Mouse (Mus musculus): ENCODE results near the gene Tubb4b.
A peak's percentile ranks its signal among the peaks of the same experiment; 100 is the strongest.
"Not testable (repeated sequence)": the region's sequence is repeated elsewhere in the genome, so short reads cannot be mapped to it uniquely, and the experiment has no call there.

The Tubb4b gene

DNA sequence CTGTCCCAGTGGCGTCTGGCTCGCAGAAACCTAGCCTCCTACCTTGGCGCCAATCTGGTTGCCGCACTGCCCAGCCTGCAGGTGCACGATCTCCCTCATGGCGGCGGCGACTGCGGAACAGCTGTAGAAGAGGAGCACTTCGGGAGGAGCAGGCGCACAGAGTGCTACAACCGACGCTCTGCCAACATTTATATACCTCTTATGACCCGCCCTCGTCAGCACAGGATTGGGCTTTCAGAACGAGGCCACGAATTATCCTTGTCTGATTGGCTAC, at the start of gene Tubb4b:
Gene Tubb4b (minus strand): TSS at position 211 of the 274 bp plus-strand sequence.
- DNase-seq (ENCODE audit: extremely low read depth, insufficient read length, low spot score): no peak

DNA sequence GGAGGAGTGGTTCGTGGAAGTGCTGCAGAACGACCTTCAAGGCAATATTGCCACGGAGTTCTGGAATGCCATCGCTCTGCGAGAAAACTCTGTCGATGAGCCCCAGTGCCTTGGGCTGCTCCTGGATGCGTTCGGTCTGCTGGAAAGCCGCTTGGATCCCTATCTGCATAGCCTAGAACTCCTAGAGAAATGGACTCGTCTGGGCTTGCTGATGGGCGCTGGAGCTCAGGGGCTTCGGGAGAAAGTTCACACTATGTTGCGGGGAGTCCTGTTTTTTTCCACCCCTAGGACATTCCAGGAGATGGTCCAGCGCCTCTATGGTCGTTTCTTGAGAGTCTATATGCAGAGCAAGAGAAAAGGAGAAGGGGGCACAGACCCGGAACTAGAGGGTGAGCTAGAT, 48.5 kb upstream of the Tubb4b start:
- no peak for DNase-seq (ENCODE audit: extremely low read depth, insufficient read length, low spot score)

DNA sequence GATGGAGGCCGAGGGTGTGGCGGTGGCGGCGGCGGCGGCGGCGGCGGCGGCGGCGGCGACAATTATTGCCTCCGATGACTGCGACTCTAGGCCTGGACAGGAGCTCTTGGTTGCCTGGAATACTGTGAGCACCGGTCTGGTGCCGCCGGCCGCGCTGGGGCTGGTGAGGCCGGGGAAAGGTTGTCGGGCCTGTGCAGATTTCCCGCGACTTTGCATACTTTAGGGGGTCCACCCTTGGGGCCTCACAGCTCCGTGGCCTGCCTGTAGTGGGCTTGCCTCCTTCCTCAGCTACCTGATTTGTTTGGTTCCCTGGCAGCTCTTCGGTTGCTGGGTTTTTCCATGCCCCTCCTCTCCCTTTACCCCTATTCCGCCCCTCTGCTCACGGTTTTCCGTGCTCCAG, 48.0 kb upstream of the Tubb4b start:
- DNase-seq (ENCODE audit: extremely low read depth, insufficient read length, low spot score): no peak

DNA sequence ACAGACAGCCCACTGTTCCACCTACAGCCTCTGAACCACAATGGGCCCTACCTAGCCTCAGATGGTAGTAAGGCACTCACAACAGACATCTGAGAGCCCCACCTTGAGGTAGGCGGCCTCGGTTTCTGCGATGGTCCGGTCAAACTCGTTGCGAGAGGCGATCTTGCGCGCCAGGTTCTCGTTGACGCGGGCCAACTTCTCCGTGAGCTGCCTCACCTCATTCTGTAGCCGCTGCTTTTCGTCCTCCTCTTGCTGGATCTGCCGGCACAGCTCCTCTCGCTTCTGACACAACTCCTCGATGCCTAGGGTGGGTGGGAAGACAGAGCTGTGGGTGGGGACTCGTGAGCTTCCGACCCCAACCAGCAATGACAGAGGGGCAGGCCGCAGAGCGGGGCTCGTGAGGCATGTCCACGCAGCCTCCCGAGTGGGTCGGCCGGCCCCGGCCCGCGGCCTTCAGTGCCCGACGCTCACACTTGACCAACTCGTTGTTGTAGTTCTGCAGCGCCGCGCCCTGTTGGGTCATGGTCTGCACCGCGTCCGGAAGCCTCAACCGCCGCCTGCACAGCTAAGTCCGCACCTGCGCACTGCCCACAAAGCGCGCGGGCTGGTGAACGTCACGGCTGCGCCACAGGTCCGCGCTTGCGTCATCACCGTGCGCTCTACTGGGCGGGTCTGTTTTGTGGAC, 47.5 kb upstream of the Tubb4b start, which contains the start of the genes Ssna1 and Anapc2:
Gene Ssna1 (minus strand): TSS at position 612 of the 685 bp plus-strand sequence.
Gene Anapc2 (plus strand): TSS at position 652 of the 685 bp plus-strand sequence.
- peak; percentile 97 for DNase-seq (ENCODE audit: extremely low read depth, insufficient read length, low spot score)

DNA sequence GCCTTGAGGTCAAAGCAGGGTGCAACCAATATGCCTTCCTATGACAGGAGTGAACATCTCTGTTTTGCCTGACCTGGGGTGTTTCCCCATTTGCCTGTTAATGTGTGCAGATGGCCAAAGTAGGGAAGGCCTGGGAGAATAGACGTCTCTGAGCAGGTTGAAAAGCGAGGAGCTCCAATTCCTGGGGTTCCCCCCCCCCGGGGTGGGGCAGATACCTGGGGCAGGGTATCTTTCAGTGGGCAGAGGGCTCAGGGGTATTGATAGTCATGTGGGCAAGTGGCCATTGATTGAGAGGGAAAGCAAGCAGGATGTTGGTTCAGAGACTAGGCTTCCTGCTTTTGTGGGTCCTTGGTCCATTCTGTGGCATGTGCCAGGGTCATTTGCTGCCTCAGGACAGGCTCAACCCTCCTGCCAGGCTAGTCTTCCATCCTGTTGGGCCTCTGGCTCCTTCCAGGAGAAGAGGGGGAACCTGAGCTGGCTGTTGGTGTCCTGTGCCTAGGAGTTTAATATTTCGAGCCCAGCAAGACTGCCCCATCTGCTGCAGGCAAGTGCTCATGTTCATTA, 43.3 kb upstream of the Tubb4b start:
- no peak for DNase-seq (ENCODE audit: extremely low read depth, insufficient read length, low spot score)

DNA sequence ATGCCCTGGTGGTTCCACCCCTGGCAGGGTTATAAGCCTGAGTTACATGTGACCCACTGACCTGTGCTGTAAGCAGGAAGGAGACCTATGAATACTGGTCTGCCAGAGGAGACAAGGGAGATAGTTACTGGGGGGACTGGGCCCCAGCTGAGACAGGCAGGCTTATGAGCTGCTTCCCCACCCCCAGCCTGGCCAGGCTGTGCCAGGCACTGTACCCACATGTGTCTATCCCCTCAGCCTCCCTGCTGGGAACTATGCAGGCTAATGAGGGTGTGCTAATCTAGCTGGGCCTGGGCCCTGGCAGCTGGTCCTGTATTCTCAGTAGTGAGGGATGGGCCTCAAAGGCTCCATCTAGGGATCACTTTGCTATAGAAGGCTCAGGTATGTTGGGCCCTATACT, 42.7 kb upstream of the Tubb4b start:
- DNase-seq (ENCODE audit: extremely low read depth, insufficient read length, low spot score): no peak

DNA sequence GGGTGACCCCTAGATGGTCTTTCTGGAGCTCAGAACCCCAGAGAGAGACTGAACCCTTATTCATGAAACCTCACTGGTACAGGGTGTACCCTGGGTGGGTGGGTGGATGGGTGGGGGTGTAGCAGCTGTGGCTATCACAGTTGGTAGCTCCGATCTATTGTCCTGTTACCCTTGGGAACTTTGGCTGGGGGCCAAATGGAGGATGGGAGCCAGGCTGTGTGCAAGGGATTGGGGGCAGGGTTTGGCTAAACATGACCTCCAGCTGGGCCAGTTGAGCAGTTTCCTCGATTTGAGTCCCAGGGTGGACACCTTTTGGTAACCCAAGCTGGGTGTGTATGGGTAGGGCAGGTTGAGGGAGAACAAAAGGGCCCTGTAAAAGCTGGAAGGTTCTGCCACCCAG, 42.2 kb upstream of the Tubb4b start:
- DNase-seq (ENCODE audit: extremely low read depth, insufficient read length, low spot score): no peak

DNA sequence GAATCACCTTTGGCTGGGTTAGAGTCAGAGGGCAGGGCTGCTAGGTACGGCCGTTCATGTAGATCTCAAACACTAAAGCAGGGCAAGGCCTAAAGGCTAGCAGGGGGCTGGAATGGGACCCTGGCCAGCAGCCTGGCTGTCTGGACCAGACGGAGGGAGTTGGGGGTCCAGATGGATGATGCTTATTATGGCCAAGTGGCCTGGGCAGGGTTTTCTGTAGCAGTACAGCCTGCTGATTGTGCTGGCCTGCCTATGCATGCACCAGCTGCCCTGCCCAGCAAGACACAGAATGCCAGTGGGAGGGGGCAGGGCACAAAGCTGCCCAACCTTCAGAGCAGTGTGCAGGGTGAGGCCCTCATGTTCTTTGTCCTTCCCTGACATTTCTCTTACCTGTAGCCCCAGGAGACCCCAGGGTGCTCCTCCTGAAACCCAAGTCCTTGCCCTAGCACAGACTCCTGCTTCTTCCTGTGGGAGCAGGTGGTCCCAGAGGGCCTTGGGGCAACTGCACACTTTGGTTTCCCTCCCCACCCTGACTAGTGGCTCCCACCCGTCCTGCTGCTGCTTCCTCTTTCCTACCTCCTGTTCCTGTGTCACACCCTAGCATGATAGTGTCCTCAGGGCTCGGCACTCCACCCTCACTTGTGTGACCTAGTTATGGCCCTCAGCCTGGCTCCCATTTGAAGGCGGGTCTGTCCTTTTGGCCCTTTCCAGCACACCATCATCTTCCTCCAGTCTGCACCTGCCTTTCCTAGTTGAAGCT, 41.6 kb upstream of the Tubb4b start:
- DNase-seq (ENCODE audit: extremely low read depth, insufficient read length, low spot score): peak; percentile 54

DNA sequence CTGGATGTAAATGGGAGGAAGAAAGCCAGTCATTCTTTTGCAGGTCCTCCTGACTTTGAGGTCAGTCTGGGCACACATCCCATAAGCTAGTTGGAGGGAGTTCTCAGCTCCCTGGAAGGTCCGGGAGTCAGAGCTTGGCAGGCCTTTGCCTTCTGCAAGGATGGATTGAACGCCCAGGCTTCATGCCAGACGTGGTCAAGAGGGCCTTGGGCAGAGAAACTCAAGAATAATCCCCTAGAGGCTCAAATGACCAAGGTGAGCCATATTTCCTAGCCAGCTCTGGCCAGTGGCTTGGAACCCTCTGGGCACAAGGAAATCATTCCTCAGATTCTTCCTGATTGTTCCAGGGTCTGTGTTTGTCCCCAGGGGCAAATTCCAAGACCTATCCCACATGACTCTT, 40.3 kb upstream of the Tubb4b start:
- peak; percentile 81 for DNase-seq (ENCODE audit: extremely low read depth, insufficient read length, low spot score)

DNA sequence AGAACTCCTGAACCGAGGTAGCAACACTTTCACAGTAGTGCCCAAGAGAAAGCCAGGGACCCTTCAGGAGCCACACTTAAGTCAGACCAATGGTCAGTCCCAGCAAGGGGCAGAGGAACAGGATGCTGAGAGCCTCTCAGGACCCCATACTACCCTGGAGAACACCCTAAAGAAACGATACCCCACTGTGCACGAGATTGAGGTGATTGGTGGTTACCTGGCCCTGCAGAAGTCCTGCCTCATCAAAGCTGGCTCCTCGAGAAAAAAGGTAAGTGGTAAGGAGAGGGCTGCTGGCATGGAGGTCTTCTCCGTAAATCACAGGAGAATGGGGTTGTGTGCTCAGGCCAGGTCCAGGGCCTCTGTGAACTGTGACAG, 39.8 kb upstream of the Tubb4b start:
- no peak for DNase-seq (ENCODE audit: extremely low read depth, insufficient read length, low spot score)

DNA sequence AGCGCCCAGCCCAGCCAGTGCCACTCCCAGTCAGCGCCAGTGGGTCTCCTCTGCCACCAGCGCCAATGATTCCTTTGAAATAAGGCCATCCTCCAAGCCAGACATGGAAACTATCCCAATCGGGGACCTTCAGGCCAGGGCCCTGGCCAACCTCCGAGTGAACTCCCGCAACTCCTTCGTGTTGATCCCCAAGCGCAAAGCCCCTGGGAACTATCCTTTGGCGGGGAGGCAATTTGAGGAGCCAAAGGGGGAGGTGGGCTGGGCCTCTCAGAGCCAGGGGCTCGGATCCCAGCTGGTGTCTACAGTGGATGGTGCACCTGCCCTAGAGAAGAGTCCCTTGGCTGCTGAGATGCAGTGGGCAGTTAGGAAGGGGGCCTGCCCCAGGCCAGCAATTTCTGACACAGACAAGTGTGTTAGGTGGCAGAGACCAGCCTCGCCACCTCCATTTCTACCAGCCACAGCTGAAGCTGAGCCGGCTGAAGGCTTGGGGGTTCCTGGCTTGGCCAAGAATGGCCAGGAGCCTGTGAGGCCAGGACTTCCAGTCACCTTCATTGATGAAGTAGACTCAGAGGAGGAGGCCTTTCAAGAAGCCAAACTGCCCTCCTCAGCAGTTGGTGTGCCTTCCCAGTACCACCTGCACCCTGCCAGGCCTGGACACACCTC, 39.3 kb upstream of the Tubb4b start:
- no peak for DNase-seq (ENCODE audit: extremely low read depth, insufficient read length, low spot score)

DNA sequence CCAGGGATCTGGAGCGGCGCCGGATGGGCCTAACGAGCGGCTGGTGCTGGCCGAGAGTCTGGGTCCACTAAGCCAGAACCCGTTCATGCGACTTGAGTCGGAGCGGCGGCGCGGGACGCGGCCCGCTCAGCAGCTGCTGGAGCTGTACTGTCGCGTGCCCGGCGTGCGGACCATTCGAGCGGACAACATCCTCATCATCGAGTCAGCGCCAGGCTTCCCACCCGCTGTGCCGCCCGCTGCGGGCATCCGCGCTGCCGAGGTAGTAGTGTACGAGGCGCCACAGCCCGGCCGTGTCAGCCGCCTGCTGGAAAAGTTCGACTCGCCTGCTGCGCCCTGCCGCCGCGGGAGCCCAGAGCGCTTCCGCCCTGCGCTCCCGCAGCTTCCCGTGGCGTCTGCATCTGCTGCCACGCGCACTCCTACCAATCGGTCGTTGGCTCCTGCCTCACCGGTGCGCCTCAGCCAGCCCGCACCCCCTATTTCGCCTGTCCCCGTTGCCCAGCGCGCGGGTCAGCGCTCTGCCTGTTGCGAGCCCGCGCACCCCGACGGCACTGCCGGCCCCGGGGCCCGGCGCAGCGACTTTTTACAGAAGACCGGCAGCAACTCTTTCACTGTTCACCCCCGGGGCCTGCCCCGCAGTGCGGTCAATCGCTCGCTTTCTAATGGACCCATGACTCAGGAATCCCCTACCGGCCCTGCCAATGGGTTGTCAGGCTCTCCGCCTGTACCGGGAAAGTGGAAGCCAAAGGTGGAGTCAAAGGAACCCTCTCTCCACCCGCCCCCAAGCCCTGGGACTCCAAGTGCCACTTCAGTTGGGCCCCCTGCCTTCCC, 38.5 kb upstream of the Tubb4b start:
- peak; percentile 66 for DNase-seq (ENCODE audit: extremely low read depth, insufficient read length, low spot score)

DNA sequence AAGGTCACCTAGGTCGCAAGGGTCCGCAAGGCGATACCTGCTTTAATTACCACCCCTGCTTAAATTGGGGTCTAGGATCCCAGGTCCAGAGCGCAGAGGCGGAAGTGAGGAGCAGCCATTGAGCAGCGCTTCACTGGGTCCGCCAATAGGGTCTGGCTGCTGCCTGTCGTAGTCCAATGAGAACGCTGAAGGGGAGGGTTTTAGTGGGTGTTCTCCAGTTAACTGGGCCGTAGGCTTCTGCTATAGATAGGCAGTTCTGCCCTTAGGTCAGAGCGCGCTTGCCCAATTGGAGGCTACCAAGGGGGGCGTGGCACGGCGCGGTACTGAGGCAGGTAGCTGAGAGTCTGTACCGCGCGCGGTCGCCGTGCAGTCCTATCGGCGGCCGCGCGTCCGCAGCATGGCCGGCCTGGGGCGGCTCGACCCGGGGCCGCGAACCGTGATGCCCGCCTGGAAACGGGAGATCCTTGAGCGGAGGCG, 37.8 kb upstream of the Tubb4b start, which contains the start of gene Tprn:
Gene Tprn (plus strand): TSS at position 328 of the 477 bp plus-strand sequence.
- DNase-seq (ENCODE audit: extremely low read depth, insufficient read length, low spot score): peak; percentile 89

DNA sequence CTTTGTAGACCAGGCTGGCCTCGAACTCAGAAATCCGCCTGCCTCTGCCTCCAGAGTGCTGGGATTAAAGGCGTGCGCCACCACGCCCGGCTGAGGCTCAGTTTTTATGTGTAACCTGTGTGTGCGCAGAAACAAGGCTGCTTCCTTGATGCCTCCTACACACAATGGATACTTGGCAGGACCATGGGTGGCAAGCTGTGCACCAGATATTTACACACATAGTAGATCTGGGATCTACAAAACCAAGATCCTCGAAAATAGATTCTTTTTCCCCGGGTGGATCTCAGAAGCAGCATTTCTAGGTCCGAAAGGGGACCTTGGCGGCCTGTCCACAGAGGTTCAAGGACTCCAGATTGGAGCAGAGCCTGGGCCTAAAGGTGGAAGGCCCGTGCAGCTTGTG, 37.4 kb upstream of the Tubb4b start:
- no peak for DNase-seq (ENCODE audit: extremely low read depth, insufficient read length, low spot score)

DNA sequence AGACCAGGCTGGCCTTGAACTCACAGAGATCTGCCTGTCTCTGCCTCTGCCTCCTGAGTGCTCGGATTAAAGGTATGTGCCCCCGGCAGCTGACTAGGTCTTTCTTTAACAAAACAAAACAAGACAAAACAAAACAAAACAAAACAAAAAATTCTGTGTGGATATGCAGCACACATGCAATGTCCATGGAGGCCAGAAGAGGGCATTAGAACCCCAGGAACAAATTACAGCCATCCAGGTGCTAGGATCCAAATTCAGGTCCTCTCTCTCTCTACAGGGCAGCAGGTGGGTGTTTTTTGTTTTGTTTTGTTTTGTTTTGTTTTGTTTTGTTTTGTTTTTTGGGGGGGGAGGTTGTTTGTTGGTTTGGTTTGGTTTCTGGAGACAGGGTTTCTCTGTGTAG, 34.4 kb upstream of the Tubb4b start:
- no peak for DNase-seq (ENCODE audit: extremely low read depth, insufficient read length, low spot score)

DNA sequence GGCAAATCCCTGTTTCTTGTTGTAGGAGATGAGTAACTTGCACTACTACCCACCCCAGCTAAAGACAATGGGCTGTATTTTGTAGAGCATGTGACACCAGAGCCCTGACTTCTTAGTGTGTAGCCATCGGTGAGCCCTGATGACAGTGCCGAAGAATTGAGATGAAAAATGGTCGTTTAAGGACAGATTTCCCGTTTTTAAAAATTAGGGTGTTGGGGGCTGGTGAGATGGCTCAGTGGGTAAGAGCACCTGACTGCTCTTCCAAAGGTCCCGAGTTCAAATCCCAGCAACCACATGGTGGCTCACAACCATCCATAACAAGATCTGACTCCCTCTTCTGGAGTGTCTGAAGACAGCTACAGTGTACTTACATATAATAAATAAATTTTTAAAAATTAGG, 32.7 kb upstream of the Tubb4b start:
- not testable (repeated sequence) for DNase-seq (ENCODE audit: extremely low read depth, insufficient read length, low spot score)

DNA sequence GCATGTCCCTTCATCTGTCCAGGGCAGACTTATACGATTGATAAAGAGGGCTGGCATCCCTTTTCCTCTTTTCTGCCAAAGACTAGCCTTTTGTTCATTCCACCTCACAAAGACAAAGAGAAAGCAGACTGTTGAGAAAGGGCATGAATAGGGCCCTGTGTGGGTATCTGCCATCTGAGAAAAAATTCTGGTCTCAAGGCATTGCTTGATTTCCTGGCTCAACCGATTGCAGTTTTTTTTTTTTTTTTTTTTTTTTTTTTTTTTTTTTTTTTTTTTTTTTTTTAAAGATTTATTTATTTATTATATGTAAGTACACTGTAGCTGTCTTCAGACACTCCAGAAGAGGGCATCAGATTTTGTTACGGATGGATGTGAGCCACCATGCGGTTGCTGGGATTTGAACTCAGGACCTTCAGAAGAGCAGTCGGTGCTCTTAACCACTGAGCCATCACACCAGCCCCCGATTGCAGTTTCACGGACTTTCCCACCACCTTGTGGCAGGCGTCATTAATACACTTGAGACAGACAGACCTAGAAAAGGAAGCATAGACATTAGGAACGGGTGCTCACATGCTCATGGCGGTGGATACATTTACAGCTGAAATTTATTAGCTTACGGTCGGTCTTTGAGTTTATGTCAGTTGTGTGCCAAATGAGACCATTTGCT, 32.1 kb upstream of the Tubb4b start:
- DNase-seq (ENCODE audit: extremely low read depth, insufficient read length, low spot score): not testable (repeated sequence)

DNA sequence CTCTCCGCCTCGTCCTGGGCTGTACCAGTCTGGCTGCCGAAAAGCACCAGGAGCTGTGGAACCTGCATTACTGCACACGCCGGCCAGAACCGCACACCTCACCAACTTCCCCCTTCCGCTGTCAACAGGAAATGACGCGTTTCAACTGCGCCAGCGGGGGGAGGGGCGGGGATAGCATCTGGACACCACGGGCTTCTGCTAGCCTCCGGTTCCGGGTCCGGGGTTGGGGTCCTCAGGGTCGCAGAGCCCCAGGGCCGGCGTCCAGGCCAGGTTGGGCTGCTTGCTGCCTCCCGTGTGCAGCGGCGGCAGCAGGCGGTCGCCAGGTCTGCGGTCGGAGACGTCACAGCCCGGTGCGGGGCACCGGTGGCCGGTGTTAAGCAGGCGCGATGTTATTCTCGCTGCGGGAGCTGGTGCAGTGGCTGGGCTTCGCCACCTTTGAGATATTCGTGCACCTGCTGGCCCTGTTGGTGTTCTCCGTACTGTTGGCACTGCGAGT, 30.8 kb upstream of the Tubb4b start, which contains the start of gene Tmem203:
Gene Tmem203 (plus strand): TSS at position 156 of the 496 bp plus-strand sequence.
- peak; percentile 83 for DNase-seq (ENCODE audit: extremely low read depth, insufficient read length, low spot score)

DNA sequence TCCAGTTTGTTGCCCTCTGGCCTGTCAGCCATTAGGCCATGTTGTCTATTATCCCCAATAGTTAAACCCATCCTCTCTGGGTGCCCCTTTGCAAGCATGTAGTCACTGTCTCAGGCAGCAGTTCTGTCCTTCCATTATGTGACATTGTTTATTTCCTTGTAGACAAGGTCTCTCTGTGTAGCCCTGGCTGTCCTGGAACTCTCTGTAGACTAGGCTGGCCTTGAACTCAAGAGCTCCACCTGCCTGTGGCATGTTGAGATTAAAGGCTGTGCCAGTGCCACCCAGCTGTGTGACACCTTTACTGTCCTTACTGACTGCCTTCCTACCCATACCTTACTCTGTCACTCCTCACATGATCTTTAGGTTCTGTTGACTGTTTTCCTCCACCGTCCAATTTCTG, 27.8 kb upstream of the Tubb4b start:
- no peak for DNase-seq (ENCODE audit: extremely low read depth, insufficient read length, low spot score)
